Comparison of ENCODE assay signal across 8 mouse cellular contexts in the genomic region with DNA sequence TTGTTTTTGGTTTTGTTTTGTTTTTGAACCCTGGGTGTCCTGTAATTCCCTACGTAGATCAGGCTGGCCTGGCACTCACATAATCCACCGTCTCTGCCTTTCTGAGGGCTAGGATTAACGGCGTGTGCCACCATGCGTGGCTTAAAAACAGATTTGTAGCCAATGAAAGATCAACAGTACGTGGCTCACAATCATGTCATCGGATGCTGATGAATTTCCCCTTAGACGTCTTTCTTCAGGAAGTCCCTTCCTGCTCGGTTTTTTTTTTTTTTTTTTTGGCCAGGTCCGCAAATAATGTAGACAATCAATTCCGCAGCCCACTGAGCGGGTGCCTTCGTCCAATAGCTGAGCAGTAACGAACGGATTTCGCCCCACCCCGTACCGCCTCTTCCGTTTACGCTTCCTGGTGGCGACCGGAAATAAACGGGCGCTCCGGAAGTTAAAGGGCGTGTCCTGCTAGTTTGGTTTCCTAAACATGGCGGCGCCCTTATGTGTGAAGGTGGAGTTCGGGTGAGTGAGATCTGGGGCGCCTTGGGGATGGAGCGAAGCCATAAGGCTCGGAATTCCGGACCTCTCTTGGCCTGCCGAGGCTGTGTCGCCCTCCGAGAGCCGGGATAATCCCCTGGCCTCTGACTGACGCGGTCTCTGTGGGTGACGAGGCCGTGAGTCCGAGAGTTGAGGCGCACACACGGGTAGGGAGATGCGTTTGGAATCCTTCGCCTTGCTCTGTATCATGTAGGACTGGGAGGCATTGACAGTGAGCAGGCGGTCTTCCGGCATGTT. TPM values are rescaled to one million over a fixed set of nuclear protein-coding genes. Genes with fewer than 3 reads are reported as not detected.
A peak's percentile ranks its signal among the peaks of the same experiment; 100 is the strongest.
DNase-seq lines count a peak whose midpoint lies in the region; ATAC-seq lines count a peak whose summit lies in the region.

No protein-coding gene starts in this region.

- H3K4me3 ChIP-seq in heart, embryonic 10.5 days = peak overlapping the region; percentile 96
- H3K4me3 ChIP-seq in kidney, embryonic 15.5 days (replicated peaks) = peak overlapping the region; percentile 98

- peak; percentile 99 for ATAC-seq in erythroblast, adult 5-6 weeks (replicated peaks; ENCODE audit: low FRiP score, poor library complexity, severe bottlenecking)
- ATAC-seq in kidney, embryonic 15.5 days (replicated peaks; ENCODE audit: low FRiP score) = peak; percentile 96
- ATAC-seq in monocyte, adult 5-6 weeks (replicated peaks; ENCODE audit: insufficient number of reproducible peaks, low FRiP score, low TSS enrichment, poor library complexity, severe bottlenecking) = peak; percentile 99

- no peaks in the 10 kb centered on the region for H3K27me3 ChIP-seq in heart, embryonic 10.5 days (ENCODE audit: insufficient read depth, poor library complexity, severe bottlenecking)
- H3K27me3 ChIP-seq in kidney, embryonic 15.5 days = no peaks in the 10 kb centered on the region

- 0 out of 2 replicates have a peak, but pooled peaks cover 4% of the 10 kb centered on the region for H3K36me3 ChIP-seq in heart, embryonic 10.5 days
- H3K36me3 ChIP-seq in kidney, embryonic 15.5 days = peaks cover 11% of the 10 kb centered on the region

- DNase-seq in B cell, adult 2 months = peak; percentile 97 to 98
- DNase-seq in brain, adult 2 months (ENCODE audit: low read depth, low spot score) = peak; percentile 99
- peak; percentile 98 for DNase-seq in heart, embryonic 10.5 days (ENCODE audit: low spot score)
- peak; percentile 95 for DNase-seq in liver
- peak; percentile 92 to 93 for DNase-seq in spleen, postnatal 4 days (ENCODE audit: low spot score in 2 of 2)

- peak overlapping the region; percentile 91 for H3K9ac ChIP-seq in kidney, embryonic 15.5 days

- WGBS in heart, embryonic 10.5 days = under 1% methylated on average over 48 of the region's 48 CpGs
- under 1% methylated on average over 48 of the region's 48 CpGs for WGBS in kidney, embryonic 15.5 days

- H3K4me2 ChIP-seq in kidney, embryonic 15.5 days = peak overlapping the region; percentile 85

- peaks cover 11% of the 10 kb centered on the region for H3K4me1 ChIP-seq in heart, embryonic 10.5 days
- peaks cover 20% of the 10 kb centered on the region for H3K4me1 ChIP-seq in kidney, embryonic 15.5 days

- peak overlapping the region; percentile 89 for H3K27ac ChIP-seq in heart, embryonic 10.5 days
- H3K27ac ChIP-seq in kidney, embryonic 15.5 days = peak overlapping the region; percentile 98

- H3K9me3 ChIP-seq in heart, embryonic 10.5 days = no peaks in the 10 kb centered on the region
- no peaks in the 10 kb centered on the region for H3K9me3 ChIP-seq in kidney, embryonic 15.5 days (replicated peaks)

RNA-seq across cellular contexts. Expression of gene Urm1, which starts 7.2 kb away (rescaled TPM):
- 5.4 and 8.2 TPM in 2 replicates for total RNA-seq in erythroblast, adult 5-6 weeks (2015; ENCODE audit: low replicate concordance)
- total RNA-seq in erythroblast, adult 5-6 weeks (2017; ENCODE audit: low replicate concordance) = 5.6 and 8.9 TPM in 2 replicates
- 18.4 and 19.1 TPM in 2 replicates for polyA plus RNA-seq in heart, embryonic 10.5 days (2016; fragmentation: Nextera tagmentation; extraction: Ambion mirVana)
- 30.0 and 30.1 TPM in 2 replicates for polyA plus RNA-seq in kidney, embryonic 15.5 days (2015; fragmentation: Nextera tagmentation; extraction: Ambion mirVana)
- total RNA-seq in monocyte, adult 5-6 weeks (2017) = 13.8 to 26.9 TPM (median 23.8 TPM) in 3 replicates

RNA-seq across cellular contexts. Expression of gene Slc27a4, which starts 24.7 kb away (rescaled TPM):
- 1.9 and 4.2 TPM in 2 replicates for total RNA-seq in erythroblast, adult 5-6 weeks (2015; ENCODE audit: low replicate concordance)
- total RNA-seq in erythroblast, adult 5-6 weeks (2017; ENCODE audit: low replicate concordance) = 5.1 and 9.8 TPM in 2 replicates
- polyA plus RNA-seq in heart, embryonic 10.5 days (2016; fragmentation: Nextera tagmentation; extraction: Ambion mirVana) = 8.4 and 9.5 TPM in 2 replicates
- polyA plus RNA-seq in kidney, embryonic 15.5 days (2015; fragmentation: Nextera tagmentation; extraction: Ambion mirVana) = 15.6 and 16.4 TPM in 2 replicates
- 7.7 to 10.9 TPM (median 8.0 TPM) in 3 replicates for total RNA-seq in monocyte, adult 5-6 weeks (2017)

RNA-seq across cellular contexts. Expression of gene Trub2, which starts 38.8 kb away (rescaled TPM):
- 25.1 and 27.7 TPM in 2 replicates for total RNA-seq in erythroblast, adult 5-6 weeks (2015; ENCODE audit: low replicate concordance)
- total RNA-seq in erythroblast, adult 5-6 weeks (2017; ENCODE audit: low replicate concordance) = 29.7 and 31.1 TPM in 2 replicates
- polyA plus RNA-seq in heart, embryonic 10.5 days (2016; fragmentation: Nextera tagmentation; extraction: Ambion mirVana) = 33.5 and 43.1 TPM in 2 replicates
- 37.6 and 41.8 TPM in 2 replicates for polyA plus RNA-seq in kidney, embryonic 15.5 days (2015; fragmentation: Nextera tagmentation; extraction: Ambion mirVana)
- total RNA-seq in monocyte, adult 5-6 weeks (2017) = 17.7 to 41.0 TPM (median 28.7 TPM) in 3 replicates

RNA-seq across cellular contexts. Expression of gene Coq4, which starts 39.8 kb away (rescaled TPM):
- 2.3 and 9.2 TPM in 2 replicates for total RNA-seq in erythroblast, adult 5-6 weeks (2015; ENCODE audit: low replicate concordance)
- total RNA-seq in erythroblast, adult 5-6 weeks (2017; ENCODE audit: low replicate concordance) = 1.8 and 2.2 TPM in 2 replicates
- polyA plus RNA-seq in heart, embryonic 10.5 days (2016; fragmentation: Nextera tagmentation; extraction: Ambion mirVana) = 34.6 and 34.8 TPM in 2 replicates
- polyA plus RNA-seq in kidney, embryonic 15.5 days (2015; fragmentation: Nextera tagmentation; extraction: Ambion mirVana) = 40.9 and 41.8 TPM in 2 replicates
- 1.8 to 11.1 TPM in 2 of 3 replicates, not detected in the other for total RNA-seq in monocyte, adult 5-6 weeks (2017)

RNA-seq across cellular contexts. Expression of gene Cercam, which starts 41.8 kb away (rescaled TPM):
- 16.9 and 19.4 TPM in 2 replicates for total RNA-seq in erythroblast, adult 5-6 weeks (2015; ENCODE audit: low replicate concordance)
- total RNA-seq in erythroblast, adult 5-6 weeks (2017; ENCODE audit: low replicate concordance) = 18.8 and 20.8 TPM in 2 replicates
- polyA plus RNA-seq in heart, embryonic 10.5 days (2016; fragmentation: Nextera tagmentation; extraction: Ambion mirVana) = 22.8 and 26.7 TPM in 2 replicates
- 19.4 and 21.5 TPM in 2 replicates for polyA plus RNA-seq in kidney, embryonic 15.5 days (2015; fragmentation: Nextera tagmentation; extraction: Ambion mirVana)
- 1.2 to 9.8 TPM (median 3.1 TPM) in 3 replicates for total RNA-seq in monocyte, adult 5-6 weeks (2017)

Comparison
In these comparisons a context has a peak if more than half of its experiments do, and no peak if none do; other contexts are left out.
1. Peak in every context shown above with its lines: DNase-seq, ATAC-seq, H3K4me3 ChIP-seq and H3K27ac ChIP-seq.